Mouse (Mus musculus) ES-Bruce4 (cell line): ENCODE results near the gene Ssbp2.

ENCODE experiments used
- CTCF ChIP-seq: IDR thresholded peaks from one replicate; pipeline ENCODE4 v1.8.1; 2011; ENCODE audit warnings: low read depth, low read length
- POLR2A ChIP-seq: IDR thresholded peaks from one replicate; pipeline ENCODE4 v1.8.1; 2011; ENCODE audit warnings: low read length; ENCODE audit not compliant: insufficient read depth

GRCm38 (mm10) chr13:91459489-91459888 is 594 bp upstream of the Ssbp2 start:
- TF ChIP-seq CTCF (no peak), POLR2A (no peak)
